Mouse (Mus musculus): ENCODE data around the gene Ppp6r3.
"Not testable (repeated sequence)": the region's sequence is repeated elsewhere in the genome, so short reads cannot be mapped to it uniquely, and the experiment has no call there.

Gene Ppp6r3

GRCm38 (mm10) chr19:3576451-3577264 is 1.1 kb upstream of the Ppp6r3 start:
- no peak for DNase-seq (ENCODE audit: extremely low read depth, insufficient read length, low spot score)

GRCm38 (mm10) chr19:3575276-3575631 is 295 bp downstream of the Ppp6r3 start:
- DNase-seq (ENCODE audit: extremely low read depth, insufficient read length, low spot score) = no peak

GRCm38 (mm10) chr19:3574593-3575094 is 905 bp downstream of the Ppp6r3 start:
- DNase-seq (ENCODE audit: extremely low read depth, insufficient read length, low spot score) = no peak

GRCm38 (mm10) chr19:3564309-3564708 is 11.2 kb downstream of the Ppp6r3 start:
- no peak for DNase-seq (ENCODE audit: extremely low read depth, insufficient read length, low spot score)

GRCm38 (mm10) chr19:3562752-3563151 is 12.8 kb downstream of the Ppp6r3 start:
- no peak for DNase-seq (ENCODE audit: extremely low read depth, insufficient read length, low spot score)

- no peak for DNase-seq (ENCODE audit: extremely low read depth, insufficient read length, low spot score)
These were observed 13.3 kb downstream of the Ppp6r3 start for GRCm38 (mm10) chr19:3562298-3562697.

GRCm38 (mm10) chr19:3556169-3556827 is 19.3 kb downstream of the Ppp6r3 start:
- DNase-seq (ENCODE audit: extremely low read depth, insufficient read length, low spot score) = no peak

GRCm38 (mm10) chr19:3554785-3555184 is 20.8 kb downstream of the Ppp6r3 start:
- no peak for DNase-seq (ENCODE audit: extremely low read depth, insufficient read length, low spot score)

- DNase-seq (ENCODE audit: extremely low read depth, insufficient read length, low spot score) = no peak
These were observed 23.9 kb downstream of the Ppp6r3 start for GRCm38 (mm10) chr19:3551573-3552159.

- DNase-seq (ENCODE audit: extremely low read depth, insufficient read length, low spot score) = no peak
These were observed 25.4 kb downstream of the Ppp6r3 start for GRCm38 (mm10) chr19:3550101-3550500.

GRCm38 (mm10) chr19:3549263-3549662 is 26.3 kb downstream of the Ppp6r3 start:
- no peak for DNase-seq (ENCODE audit: extremely low read depth, insufficient read length, low spot score)

- DNase-seq (ENCODE audit: extremely low read depth, insufficient read length, low spot score) = no peak
These were observed 27.2 kb downstream of the Ppp6r3 start for GRCm38 (mm10) chr19:3548311-3548710.

GRCm38 (mm10) chr19:3544995-3545394 is 30.6 kb downstream of the Ppp6r3 start:
- DNase-seq (ENCODE audit: extremely low read depth, insufficient read length, low spot score) = no peak

GRCm38 (mm10) chr19:3542591-3542990 is 33.0 kb downstream of the Ppp6r3 start:
- DNase-seq (ENCODE audit: extremely low read depth, insufficient read length, low spot score) = no peak

GRCm38 (mm10) chr19:3540997-3541396 is 34.6 kb downstream of the Ppp6r3 start:
- no peak for DNase-seq (ENCODE audit: extremely low read depth, insufficient read length, low spot score)

- no peak for DNase-seq (ENCODE audit: extremely low read depth, insufficient read length, low spot score)
These were observed 35.3 kb downstream of the Ppp6r3 start for GRCm38 (mm10) chr19:3540254-3540653.

- no peak for DNase-seq (ENCODE audit: extremely low read depth, insufficient read length, low spot score)
These were observed 36.1 kb downstream of the Ppp6r3 start for GRCm38 (mm10) chr19:3539456-3539855.

- DNase-seq (ENCODE audit: extremely low read depth, insufficient read length, low spot score) = no peak
These were observed 37.9 kb downstream of the Ppp6r3 start for GRCm38 (mm10) chr19:3537658-3538057.

- DNase-seq (ENCODE audit: extremely low read depth, insufficient read length, low spot score) = no peak
These were observed 40.6 kb downstream of the Ppp6r3 start for GRCm38 (mm10) chr19:3534945-3535344.

GRCm38 (mm10) chr19:3533266-3533966 is 42.1 kb downstream of the Ppp6r3 start:
- not testable (repeated sequence) for DNase-seq (ENCODE audit: extremely low read depth, insufficient read length, low spot score)

GRCm38 (mm10) chr19:3532717-3533260 is 42.8 kb downstream of the Ppp6r3 start:
- no peak for DNase-seq (ENCODE audit: extremely low read depth, insufficient read length, low spot score)

Data from 3134 (cell line).